Mouse (Mus musculus) kidney, postnatal 10 days (tissue): ENCODE results near the gene Zbtb16.

Experiments
- DNase-seq: peaks from one replicate; pipeline ENCODE4 v3.0.0; 2021; ENCODE audit warnings: mixed read lengths

The Zbtb16 gene

GRCm38 (mm10) chr9:48824533-48825130, 11.4 kb downstream of the Zbtb16 start:
- DNase-seq: no peak

- DNase-seq: no peak
Observed at GRCm38 (mm10) chr9:48823851-48824250, 12.2 kb downstream of the Zbtb16 start.

GRCm38 (mm10) chr9:48823319-48823705, 12.7 kb downstream of the Zbtb16 start:
- no peak for DNase-seq

GRCm38 (mm10) chr9:48822586-48823318, 13.3 kb downstream of the Zbtb16 start:
- no peak for DNase-seq

GRCm38 (mm10) chr9:48821916-48822585, 14.0 kb downstream of the Zbtb16 start:
- no peak for DNase-seq

GRCm38 (mm10) chr9:48821431-48821830, 14.6 kb downstream of the Zbtb16 start:
- no peak for DNase-seq

GRCm38 (mm10) chr9:48820791-48821190, 15.2 kb downstream of the Zbtb16 start:
- no peak for DNase-seq

- no peak for DNase-seq
Observed at GRCm38 (mm10) chr9:48819695-48820094, 16.3 kb downstream of the Zbtb16 start.

- DNase-seq: no peak
Observed at GRCm38 (mm10) chr9:48819137-48819536, 16.9 kb downstream of the Zbtb16 start.

GRCm38 (mm10) chr9:48817907-48818306, 18.1 kb downstream of the Zbtb16 start:
- no peak for DNase-seq

- DNase-seq: peak; percentile 10
Observed at GRCm38 (mm10) chr9:48817399-48817793, 18.6 kb downstream of the Zbtb16 start.

GRCm38 (mm10) chr9:48816678-48817398, 19.2 kb downstream of the Zbtb16 start:
- no peak for DNase-seq

- no peak for DNase-seq
Observed at GRCm38 (mm10) chr9:48816157-48816556, 19.9 kb downstream of the Zbtb16 start.

- no peak for DNase-seq
Observed at GRCm38 (mm10) chr9:48814881-48815495, 21.0 kb downstream of the Zbtb16 start.

- DNase-seq: no peak
Observed at GRCm38 (mm10) chr9:48813960-48814880, 21.8 kb downstream of the Zbtb16 start.

GRCm38 (mm10) chr9:48812352-48812751, 23.7 kb downstream of the Zbtb16 start:
- DNase-seq: no peak

- no peak for DNase-seq
Observed at GRCm38 (mm10) chr9:48806591-48806990, 29.4 kb downstream of the Zbtb16 start.

- DNase-seq: no peak
Observed at GRCm38 (mm10) chr9:48805850-48806249, 30.2 kb downstream of the Zbtb16 start.

- DNase-seq: no peak
Observed at GRCm38 (mm10) chr9:48804509-48804908, 31.5 kb downstream of the Zbtb16 start.

- DNase-seq: no peak
Observed at GRCm38 (mm10) chr9:48803460-48804240, 32.4 kb downstream of the Zbtb16 start.

- DNase-seq: no peak
Observed at GRCm38 (mm10) chr9:48802374-48802773, 33.6 kb downstream of the Zbtb16 start.
